Comparison of ENCODE assay signal across 10 mouse cellular contexts in the genomic region with DNA sequence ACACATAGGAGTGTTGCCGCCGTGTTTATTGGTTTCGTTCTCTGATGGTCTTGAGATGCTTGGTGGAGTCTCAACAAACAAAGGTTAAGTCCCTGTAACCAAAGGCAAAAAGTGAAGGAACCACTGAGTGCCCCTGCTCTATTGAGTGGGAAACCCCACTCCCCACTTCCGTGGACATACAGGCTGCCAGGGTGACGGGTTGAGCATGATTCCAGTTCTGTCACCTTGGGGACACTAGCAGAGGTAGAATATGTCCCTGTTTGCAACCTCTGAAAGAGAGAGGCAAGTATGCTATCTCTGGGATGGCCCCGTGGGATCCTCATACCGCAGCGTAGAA.
A peak's percentile ranks its signal among the peaks of the same experiment; 100 is the strongest.
DNase-seq lines count a peak whose midpoint lies in the region; ATAC-seq and TF ChIP-seq lines count a peak whose summit lies in the region.
"Had no signal": no experiment of that assay in that cellular context is flagged by ENCODE, and none has a peak within 500 bp of the region (broad histone marks: within the 10 kb centered on the region; RNA-seq: fewer than 3 reads in every experiment).

No protein-coding gene starts in this region.

- DNase-seq in kidney, adult 9 months, result no peak
- DNase-seq in T-cell, adult 2 months (ENCODE audit: low spot score), result no peak
- no peak for DNase-seq in Muller cell, postnatal 12 days (ENCODE audit: inconsistent ontology term)
- DNase-seq in cerebellum, postnatal 10 days, result no peak
- DNase-seq: cerebellum, postnatal 14 days had no signal

- no peak for TF ChIP-seq POLR2A in bone marrow macrophage, adult 2 months (IDR thresholded peaks at IDR 0.05; ENCODE audit: borderline replicate concordance, low read depth, low read length)

- no peak for ATAC-seq in kidney, embryonic 14.5 days (ENCODE audit: low FRiP score, low TSS enrichment)
- no peak for ATAC-seq in embryonic facial prominence, embryonic 15.5 days (ENCODE audit: insufficient number of reproducible peaks, low FRiP score, low TSS enrichment, low read depth)
- no peak for ATAC-seq in liver, embryonic 15.5 days (ENCODE audit: insufficient read depth)
- ATAC-seq: midbrain, embryonic 15.5 days had no signal

- H3K27ac ChIP-seq in kidney, embryonic 14.5 days (ENCODE audit: low read depth, low read length), result peak overlapping the region; percentile 88
- H3K27ac ChIP-seq in bone marrow macrophage, adult 2 months (ENCODE audit: insufficient read depth, low read depth, low read length), result peak overlapping the region; percentile 97
- peak overlapping the region; percentile 89 for H3K27ac ChIP-seq in embryonic facial prominence, embryonic 15.5 days (replicated peaks)
- peak overlapping the region; percentile 69 for H3K27ac ChIP-seq in liver, embryonic 15.5 days (replicated peaks)

- WGBS in kidney, embryonic 14.5 days, result 90% methylated on average over 8 of the region's 8 CpGs
- 87% methylated on average over 8 of the region's 8 CpGs for WGBS in embryonic facial prominence, embryonic 15.5 days
- 47% methylated on average over 8 of the region's 8 CpGs for WGBS in liver, embryonic 15.5 days (ENCODE audit: insufficient replicate concordance)

- H3K4me3 ChIP-seq in kidney, embryonic 14.5 days (ENCODE audit: low read length), result no peak overlapping the region
- H3K4me3 ChIP-seq in bone marrow macrophage, adult 2 months (ENCODE audit: insufficient read depth, low read length), result peak overlapping the region; percentile 46
- 0 out of 2 replicates have a peak overlapping the region, but pooled peaks have one; percentile 2 for H3K4me3 ChIP-seq in embryonic facial prominence, embryonic 15.5 days (replicated peaks)
- H3K4me3 ChIP-seq in liver, embryonic 15.5 days (replicated peaks), result no peak overlapping the region
- H3K4me3 ChIP-seq: midbrain, embryonic 15.5 days had no signal

- H3K9ac ChIP-seq in kidney, embryonic 14.5 days (ENCODE audit: low read depth, low read length), result no peak overlapping the region; the same call in 1 of the 2 replicates
- H3K9ac ChIP-seq in embryonic facial prominence, embryonic 15.5 days, result no peak overlapping the region
- no peak overlapping the region for H3K9ac ChIP-seq in liver, embryonic 15.5 days
- H3K9ac ChIP-seq: midbrain, embryonic 15.5 days had no signal

- no peak for TF ChIP-seq CTCF in bone marrow macrophage, adult 2 months (IDR thresholded peaks at IDR 0.05; ENCODE audit: low read depth, low read length)

- no peak overlapping the region for H3K4me2 ChIP-seq in kidney, embryonic 14.5 days (replicated peaks; ENCODE audit: low read depth, low read length)
- peak overlapping the region; percentile 19; the same call in 1 of the 2 replicates for H3K4me2 ChIP-seq in embryonic facial prominence, embryonic 15.5 days (replicated peaks)
- H3K4me2 ChIP-seq in liver, embryonic 15.5 days, result peak overlapping the region; percentile 39
- H3K4me2 ChIP-seq: midbrain, embryonic 15.5 days had no signal

- no peaks in the 10 kb centered on the region for H3K36me3 ChIP-seq in kidney, embryonic 14.5 days (ENCODE audit: control insufficient read depth, insufficient read depth, low read length)
- no peaks in the 10 kb centered on the region for H3K36me3 ChIP-seq in embryonic facial prominence, embryonic 15.5 days
- no peaks in the 10 kb centered on the region for H3K36me3 ChIP-seq in liver, embryonic 15.5 days (replicated peaks)
- H3K36me3 ChIP-seq: midbrain, embryonic 15.5 days had no signal

- no peaks in the 10 kb centered on the region for H3K27me3 ChIP-seq in kidney, embryonic 14.5 days (ENCODE audit: control insufficient read depth, insufficient read depth, low read length)
- H3K27me3 ChIP-seq in embryonic facial prominence, embryonic 15.5 days, result no peaks in the 10 kb centered on the region
- peaks cover 7% of the 10 kb centered on the region; the same call in 1 of the 2 replicates for H3K27me3 ChIP-seq in liver, embryonic 15.5 days
- H3K27me3 ChIP-seq: midbrain, embryonic 15.5 days had no signal

- peaks cover 51% of the 10 kb centered on the region for H3K4me1 ChIP-seq in kidney, embryonic 14.5 days (ENCODE audit: control insufficient read depth, insufficient read depth, low read length)
- peaks cover 75% of the 10 kb centered on the region for H3K4me1 ChIP-seq in bone marrow macrophage, adult 2 months (ENCODE audit: control insufficient read depth, insufficient read depth, low read length)
- peaks cover 74% of the 10 kb centered on the region for H3K4me1 ChIP-seq in embryonic facial prominence, embryonic 15.5 days
- H3K4me1 ChIP-seq in liver, embryonic 15.5 days (replicated peaks), result peaks cover 37% of the 10 kb centered on the region

- no peaks in the 10 kb centered on the region for H3K9me3 ChIP-seq in kidney, embryonic 14.5 days (ENCODE audit: control insufficient read depth, low read length)
- H3K9me3 ChIP-seq in embryonic facial prominence, embryonic 15.5 days (replicated peaks), result no peaks in the 10 kb centered on the region
- H3K9me3 ChIP-seq in liver, embryonic 15.5 days (replicated peaks), result no peaks in the 10 kb centered on the region
- H3K9me3 ChIP-seq: midbrain, embryonic 15.5 days had no signal

Comparison
In these comparisons a context has a peak if more than half of its experiments do, and no peak if none do; other contexts are left out.
1. H3K4me3 ChIP-seq: peak in bone marrow macrophage, adult 2 months (single experiment) and embryonic facial prominence, embryonic 15.5 days (single experiment); none in kidney, embryonic 14.5 days (single experiment) and liver, embryonic 15.5 days (single experiment).
2. Peak in every context shown above with its lines, with median percentiles within 50 percentile points of each other: H3K27ac ChIP-seq.